In genomic region chr4:108835496-108835895, GRCm38 (mm10) we compare ENCODE assay signal across 7 mouse cellular contexts. TPM values are rescaled to one million over a fixed set of nuclear protein-coding genes. Genes with fewer than 3 reads are reported as not detected.
A peak's percentile ranks its signal among the peaks of the same experiment; 100 is the strongest.
DNase-seq lines count a peak whose midpoint lies in the region; ATAC-seq and TF ChIP-seq lines count a peak whose summit lies in the region.

No protein-coding gene starts in this region.

- peak overlapping the region; percentile 96 for H3K4me3 ChIP-seq in megakaryocyte, embryonic 14.5 days (replicated peaks)
- peak overlapping the region; percentile 97 for H3K4me3 ChIP-seq in embryonic facial prominence, embryonic 11.5 days (ENCODE audit: low read depth, low read length)
- H3K4me3 ChIP-seq in intestine, postnatal 0 days (ENCODE audit: low read depth, low read length): peak overlapping the region; percentile 99
- peak overlapping the region; percentile 12 for H3K4me3 ChIP-seq in olfactory bulb, adult 2 months (ENCODE audit: insufficient read depth, low read depth, low read length)

- no peaks in the 10 kb centered on the region for H3K27me3 ChIP-seq in megakaryocyte, embryonic 14.5 days (replicated peaks)
- no peaks in the 10 kb centered on the region for H3K27me3 ChIP-seq in embryonic facial prominence, embryonic 11.5 days (ENCODE audit: control insufficient read depth, insufficient read depth, low read length)
- no peaks in the 10 kb centered on the region for H3K27me3 ChIP-seq in intestine, postnatal 0 days (replicated peaks; ENCODE audit: control insufficient read depth, insufficient read depth, low read length)

- H3K4me1 ChIP-seq in megakaryocyte, embryonic 14.5 days: peaks cover 35% of the 10 kb centered on the region
- H3K4me1 ChIP-seq in embryonic facial prominence, embryonic 11.5 days (ENCODE audit: control insufficient read depth, insufficient read depth, low read length): no peaks in the 10 kb centered on the region
- H3K4me1 ChIP-seq in intestine, postnatal 0 days (replicated peaks; ENCODE audit: control insufficient read depth, insufficient read depth, low read length): no peaks in the 10 kb centered on the region
- H3K4me1 ChIP-seq in olfactory bulb, adult 2 months (ENCODE audit: control insufficient read depth, insufficient read depth, low read length): peaks cover 7% of the 10 kb centered on the region

- no peak overlapping the region for H3K27ac ChIP-seq in embryonic facial prominence, embryonic 11.5 days (replicated peaks; ENCODE audit: low read depth, low read length)
- H3K27ac ChIP-seq in intestine, postnatal 0 days (ENCODE audit: low read depth, low read length): peak overlapping the region; percentile 91; the same call in 1 of the 2 replicates
- no peak overlapping the region for H3K27ac ChIP-seq in olfactory bulb, adult 2 months (ENCODE audit: insufficient read depth, low read depth, low read length)

- peak overlapping the region; percentile 81 for H3K9ac ChIP-seq in embryonic facial prominence, embryonic 11.5 days (replicated peaks; ENCODE audit: low read length)
- H3K9ac ChIP-seq in intestine, postnatal 0 days (ENCODE audit: low read depth, low read length): peak overlapping the region; percentile 96; the same call in 1 of the 2 replicates

- 69% methylated on average over 3 of the region's 3 CpGs for WGBS in embryonic facial prominence, embryonic 11.5 days
- WGBS in intestine, postnatal 0 days: 35% methylated on average over 3 of the region's 3 CpGs
- WGBS in olfactory bulb, adult 2 months: 60% methylated on average over 3 of the region's 3 CpGs

- no peak for TF ChIP-seq POLR2A in olfactory bulb, adult 2 months (IDR thresholded peaks at IDR 0.05; ENCODE audit: insufficient read depth, low read depth, low read length)

- TF ChIP-seq CTCF in intestine, postnatal 0 days (IDR thresholded peaks at IDR 0.05; ENCODE audit: low read depth): no peak
- TF ChIP-seq CTCF in olfactory bulb, adult 2 months (IDR thresholded peaks at IDR 0.05; ENCODE audit: insufficient read depth, low read depth, low read length): no peak

- peak overlapping the region; percentile 66 for H3K4me2 ChIP-seq in embryonic facial prominence, embryonic 11.5 days (ENCODE audit: low read depth, low read length)
- peak overlapping the region; percentile 73 for H3K4me2 ChIP-seq in intestine, postnatal 0 days (replicated peaks; ENCODE audit: low read depth)

- no peaks in the 10 kb centered on the region for H3K9me3 ChIP-seq in megakaryocyte, embryonic 14.5 days
- no peaks in the 10 kb centered on the region for H3K9me3 ChIP-seq in embryonic facial prominence, embryonic 11.5 days (replicated peaks; ENCODE audit: control insufficient read depth, low read length)
- no peaks in the 10 kb centered on the region for H3K9me3 ChIP-seq in intestine, postnatal 0 days (ENCODE audit: control insufficient read depth)

- ATAC-seq in megakaryocyte, adult 5-6 weeks (ENCODE audit: poor library complexity, severe bottlenecking): no peak
- no peak for ATAC-seq in embryonic facial prominence, embryonic 11.5 days (replicated peaks; ENCODE audit: insufficient number of reproducible peaks, low FRiP score, low TSS enrichment, low read depth)
- ATAC-seq in intestine, postnatal 0 days: no peak
- ATAC-seq in frontal cortex, adult (ENCODE audit: low TSS enrichment): no peak

- no peaks in the 10 kb centered on the region for H3K36me3 ChIP-seq in megakaryocyte, embryonic 14.5 days (replicated peaks; ENCODE audit: low read length)
- no peaks in the 10 kb centered on the region for H3K36me3 ChIP-seq in embryonic facial prominence, embryonic 11.5 days (replicated peaks; ENCODE audit: control insufficient read depth, insufficient read depth, low read depth, low read length)
- no peaks in the 10 kb centered on the region for H3K36me3 ChIP-seq in intestine, postnatal 0 days (ENCODE audit: control insufficient read depth, insufficient read depth)

- no peak for DNase-seq in embryonic facial prominence, embryonic 11.5 days (ENCODE audit: low spot score)
- DNase-seq in right cerebral cortex, adult 2 months (ENCODE audit: low spot score in 2 of 2): no peak

RNA-seq across cellular contexts. Expression of gene Txndc12, which starts 1.1 kb away (rescaled TPM):
- polyA plus RNA-seq in megakaryocyte, embryonic 14.5 days (2012; ENCODE audit: insufficient read depth, low replicate concordance): 6.4 TPM in 1 of 2 replicates, not detected in the other
- total RNA-seq in megakaryocyte, adult 5-6 weeks (2015): 48.6 and 56.1 TPM in 2 replicates
- total RNA-seq in megakaryocyte, adult 5-6 weeks (2017): 66.5 and 66.7 TPM in 2 replicates
- polyA plus RNA-seq in embryonic facial prominence, embryonic 11.5 days (2014; fragmentation: Nextera tagmentation; extraction: Ambion mirVana): 120 and 130 TPM in 2 replicates
- 52.3 and 52.7 TPM in 2 replicates for polyA plus RNA-seq in intestine, postnatal 0 days (2015; fragmentation: Nextera tagmentation; extraction: Ambion mirVana)
- polyA plus RNA-seq in olfactory bulb, adult 2 months (2012; ENCODE audit: insufficient read depth, insufficient read length, low replicate concordance, missing spikeins): not detected in 2 replicates

RNA-seq across cellular contexts. Expression of gene Btf3l4, which starts 2.1 kb away (rescaled TPM):
- 4.9 and 5.4 TPM in 2 replicates for polyA plus RNA-seq in megakaryocyte, embryonic 14.5 days (2012; ENCODE audit: insufficient read depth, low replicate concordance)
- 73.0 and 80.3 TPM in 2 replicates for total RNA-seq in megakaryocyte, adult 5-6 weeks (2015)
- total RNA-seq in megakaryocyte, adult 5-6 weeks (2017): 51.2 and 57.6 TPM in 2 replicates
- polyA plus RNA-seq in embryonic facial prominence, embryonic 11.5 days (2014; fragmentation: Nextera tagmentation; extraction: Ambion mirVana): 253 and 305 TPM in 2 replicates
- 94.8 and 101 TPM in 2 replicates for polyA plus RNA-seq in intestine, postnatal 0 days (2015; fragmentation: Nextera tagmentation; extraction: Ambion mirVana)
- polyA plus RNA-seq in olfactory bulb, adult 2 months (2012; ENCODE audit: insufficient read depth, insufficient read length, low replicate concordance, missing spikeins): not detected in 2 replicates

RNA-seq across cellular contexts. Expression of gene Kti12, which starts 12.1 kb away (rescaled TPM):
- 33.5 and 40.0 TPM in 2 replicates for polyA plus RNA-seq in megakaryocyte, embryonic 14.5 days (2012; ENCODE audit: insufficient read depth, low replicate concordance)
- 15.6 and 20.7 TPM in 2 replicates for total RNA-seq in megakaryocyte, adult 5-6 weeks (2015)
- 11.1 and 11.4 TPM in 2 replicates for total RNA-seq in megakaryocyte, adult 5-6 weeks (2017)
- polyA plus RNA-seq in embryonic facial prominence, embryonic 11.5 days (2014; fragmentation: Nextera tagmentation; extraction: Ambion mirVana): 55.5 and 58.1 TPM in 2 replicates
- 20.4 and 22.7 TPM in 2 replicates for polyA plus RNA-seq in intestine, postnatal 0 days (2015; fragmentation: Nextera tagmentation; extraction: Ambion mirVana)
- not detected in 2 replicates for polyA plus RNA-seq in olfactory bulb, adult 2 months (2012; ENCODE audit: insufficient read depth, insufficient read length, low replicate concordance, missing spikeins)

RNA-seq across cellular contexts. Expression of gene A730015C16Rik, which starts 12.9 kb away (rescaled TPM):
- polyA plus RNA-seq in megakaryocyte, embryonic 14.5 days (2012; ENCODE audit: insufficient read depth, low replicate concordance): 0.22 TPM in 1 of 2 replicates, not detected in the other
- total RNA-seq in megakaryocyte, adult 5-6 weeks (2015): not detected in 2 replicates
- total RNA-seq in megakaryocyte, adult 5-6 weeks (2017): 0.15 and 0.24 TPM in 2 replicates
- polyA plus RNA-seq in embryonic facial prominence, embryonic 11.5 days (2014; fragmentation: Nextera tagmentation; extraction: Ambion mirVana): 0.69 and 0.99 TPM in 2 replicates
- 0.42 and 0.48 TPM in 2 replicates for polyA plus RNA-seq in intestine, postnatal 0 days (2015; fragmentation: Nextera tagmentation; extraction: Ambion mirVana)
- not detected in 2 replicates for polyA plus RNA-seq in olfactory bulb, adult 2 months (2012; ENCODE audit: insufficient read depth, insufficient read length, low replicate concordance, missing spikeins)

RNA-seq across cellular contexts. Expression of gene Rab3b, which starts 43.4 kb away (rescaled TPM):
- polyA plus RNA-seq in megakaryocyte, embryonic 14.5 days (2012; ENCODE audit: insufficient read depth, low replicate concordance): not detected in 2 replicates
- total RNA-seq in megakaryocyte, adult 5-6 weeks (2015): 0.82 TPM in 1 of 2 replicates, not detected in the other
- total RNA-seq in megakaryocyte, adult 5-6 weeks (2017): 0.95 TPM in 1 of 2 replicates, not detected in the other
- polyA plus RNA-seq in embryonic facial prominence, embryonic 11.5 days (2014; fragmentation: Nextera tagmentation; extraction: Ambion mirVana): 24.9 and 28.0 TPM in 2 replicates
- 12.0 and 12.7 TPM in 2 replicates for polyA plus RNA-seq in intestine, postnatal 0 days (2015; fragmentation: Nextera tagmentation; extraction: Ambion mirVana)
- 395 TPM in 1 of 2 replicates, not detected in the other for polyA plus RNA-seq in olfactory bulb, adult 2 months (2012; ENCODE audit: insufficient read depth, insufficient read length, low replicate concordance, missing spikeins)

Comparison
In these comparisons a context has a peak if more than half of its experiments do, and no peak if none do; other contexts are left out.
1. H3K4me3 ChIP-seq: peak in every context shown above with its lines; median percentile 99 in intestine, postnatal 0 days; 97 in embryonic facial prominence, embryonic 11.5 days; 96 in megakaryocyte, embryonic 14.5 days; 12 in olfactory bulb, adult 2 months.
2. RNA of gene Kti12, which starts 12.1 kb away (polyA plus RNA-seq): 55.5 to 58.1 TPM in embryonic facial prominence, embryonic 11.5 days, 33.5 to 40.0 TPM in megakaryocyte, embryonic 14.5 days and 20.4 to 22.7 TPM in intestine, postnatal 0 days; not detected in olfactory bulb, adult 2 months; every median in the first group is over 10 times any median in the second.